Mouse (Mus musculus) embryo, embryonic 11 days (tissue): ENCODE data around the gene 1700025G04Rik.

Experiments
- DNase-seq: peaks from one replicate; pipeline ENCODE4 v3.0.0-alpha.2; 2015

The 1700025G04Rik gene

DNA sequence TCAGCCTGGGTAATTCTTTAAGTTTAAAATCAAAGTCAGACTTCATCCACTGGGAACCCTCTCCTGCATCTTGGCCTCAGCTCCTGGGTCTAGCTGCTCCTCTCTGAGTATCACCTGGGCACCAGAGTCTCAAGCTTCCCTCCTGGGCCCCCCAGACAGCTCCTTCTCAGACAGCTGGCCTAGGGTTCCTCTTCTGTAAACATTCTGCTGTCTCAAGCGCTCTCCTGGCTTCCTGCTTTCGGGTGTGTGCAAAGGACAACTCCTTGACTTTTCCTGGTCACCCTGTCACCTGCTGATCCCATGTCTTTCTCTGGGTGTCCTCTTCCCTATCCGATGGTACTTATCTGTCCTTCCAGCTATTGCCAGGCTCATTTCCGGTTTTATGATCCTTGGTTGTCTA is 99.3 kb downstream of the 1700025G04Rik start:
- no peak for DNase-seq

GRCm38 (mm10) chr1:151988713-151989112 is 101.2 kb downstream of the 1700025G04Rik start:
- DNase-seq: no peak

DNA sequence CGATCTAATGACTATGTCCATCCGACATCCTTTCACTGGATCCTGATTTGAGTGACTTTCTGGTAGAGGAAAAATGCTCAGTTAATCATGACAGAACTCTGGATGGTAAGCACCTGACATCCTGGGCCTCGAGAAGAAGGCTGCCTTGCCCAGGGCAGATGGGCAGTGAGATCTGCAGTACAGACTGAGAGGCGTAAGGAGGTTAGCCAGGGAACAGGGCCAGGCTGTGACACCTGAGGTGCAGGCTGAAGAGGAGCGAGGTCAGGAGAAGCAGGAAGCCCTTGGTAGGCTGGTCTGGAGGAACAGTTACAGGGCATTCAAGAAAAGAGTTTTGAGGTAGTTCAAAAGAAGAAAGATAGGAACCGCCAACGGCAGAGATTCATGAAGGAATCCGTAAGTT is 101.9 kb downstream of the 1700025G04Rik start:
- DNase-seq: no peak

- no peak for DNase-seq
Measured at GRCm38 (mm10) chr1:151986024-151986778, 103.7 kb downstream of the 1700025G04Rik start.

DNA sequence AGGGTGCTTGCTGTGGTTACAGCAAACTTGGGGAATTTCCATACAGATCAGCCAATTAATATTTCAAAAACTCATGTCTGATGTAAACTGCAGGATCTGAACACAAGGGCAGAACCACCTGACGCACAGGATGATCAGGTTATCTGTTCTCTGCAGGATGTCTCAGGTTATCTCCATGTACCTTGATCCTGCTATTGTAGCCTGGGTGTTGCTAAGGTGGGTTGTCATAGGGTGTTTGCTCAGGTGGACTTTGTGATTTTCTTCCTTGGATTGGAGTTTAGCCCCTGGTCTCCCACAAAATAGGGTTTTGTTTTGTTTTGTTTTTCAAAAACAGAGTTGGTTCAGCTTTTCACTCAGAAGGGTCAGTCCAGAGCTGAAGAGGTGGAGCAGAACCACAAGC is 104.9 kb downstream of the 1700025G04Rik start:
- no peak for DNase-seq

- DNase-seq: no peak
Measured at GRCm38 (mm10) chr1:151983991-151984390, 105.9 kb downstream of the 1700025G04Rik start.

DNA sequence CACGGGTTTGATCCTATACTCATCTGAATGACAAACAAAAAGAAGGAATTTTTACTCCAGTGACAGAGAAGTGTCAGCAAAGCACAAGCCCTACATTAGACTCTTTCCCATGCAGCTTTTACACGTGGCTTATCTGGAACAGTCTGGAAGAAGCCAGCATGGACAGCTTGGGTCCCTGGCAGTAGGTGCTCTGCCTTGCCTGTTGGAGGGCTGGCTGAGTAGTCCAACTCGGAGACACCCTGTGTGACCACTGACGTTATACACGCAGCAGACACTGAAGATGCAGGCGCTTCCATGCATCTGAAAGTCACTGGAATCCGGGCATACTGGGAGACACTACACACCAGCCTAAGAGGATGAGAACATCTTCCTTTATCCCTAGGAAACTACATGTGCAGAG is 109.4 kb downstream of the 1700025G04Rik start:
- no peak for DNase-seq

DNA sequence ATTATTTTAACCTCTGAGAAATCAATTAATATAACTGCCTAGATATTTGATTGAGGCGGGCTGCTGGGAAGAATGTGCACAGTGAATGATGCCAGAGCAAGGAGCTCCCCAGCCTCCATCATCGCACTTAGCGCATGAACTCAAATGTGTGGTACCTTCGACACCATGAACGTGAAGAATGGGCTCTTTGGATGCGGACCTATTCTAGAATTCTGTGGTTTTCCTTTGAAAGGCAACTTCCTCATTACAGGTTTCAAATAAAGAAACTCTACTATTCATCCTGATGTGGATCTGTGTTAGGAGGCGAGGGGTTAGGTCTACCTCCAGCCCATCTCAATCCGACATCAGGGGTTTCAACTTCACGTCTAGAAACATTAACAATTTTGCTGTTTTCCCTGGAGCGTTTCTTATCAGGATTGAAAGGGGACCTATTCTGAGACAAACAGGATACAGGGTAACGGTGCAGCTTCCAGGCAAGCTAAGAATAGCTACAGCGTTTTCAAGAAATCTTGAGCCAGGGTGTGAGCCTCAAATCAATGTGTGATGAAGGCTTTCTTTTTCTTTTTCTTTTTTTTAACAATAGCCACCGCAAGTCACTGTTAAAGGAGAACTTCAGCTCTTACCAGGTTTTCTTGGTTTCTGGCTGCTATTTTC is 110.0 kb downstream of the 1700025G04Rik start:
- no peak for DNase-seq

- no peak for DNase-seq
Measured at GRCm38 (mm10) chr1:151978751-151979150, 111.2 kb downstream of the 1700025G04Rik start.

DNA sequence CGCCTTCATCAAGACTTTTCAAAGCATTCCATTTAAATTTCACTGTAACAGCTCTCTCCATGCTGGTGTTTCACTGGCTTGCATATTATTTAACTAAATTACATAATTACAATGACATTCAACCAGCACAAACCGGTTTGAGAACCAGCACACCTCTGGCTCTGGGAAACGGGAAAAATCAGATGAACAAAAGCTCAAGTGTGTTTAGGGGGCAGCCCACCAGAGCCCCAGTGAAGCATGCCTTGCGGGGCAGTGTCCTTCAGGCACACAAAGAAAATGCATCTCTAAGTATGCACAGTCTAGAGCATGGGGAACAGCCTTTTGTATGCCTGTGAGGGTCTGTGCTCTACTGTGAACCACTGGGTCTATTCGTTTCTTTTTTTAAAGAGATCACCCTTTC is 112.3 kb downstream of the 1700025G04Rik start:
- DNase-seq: peak; percentile 28

DNA sequence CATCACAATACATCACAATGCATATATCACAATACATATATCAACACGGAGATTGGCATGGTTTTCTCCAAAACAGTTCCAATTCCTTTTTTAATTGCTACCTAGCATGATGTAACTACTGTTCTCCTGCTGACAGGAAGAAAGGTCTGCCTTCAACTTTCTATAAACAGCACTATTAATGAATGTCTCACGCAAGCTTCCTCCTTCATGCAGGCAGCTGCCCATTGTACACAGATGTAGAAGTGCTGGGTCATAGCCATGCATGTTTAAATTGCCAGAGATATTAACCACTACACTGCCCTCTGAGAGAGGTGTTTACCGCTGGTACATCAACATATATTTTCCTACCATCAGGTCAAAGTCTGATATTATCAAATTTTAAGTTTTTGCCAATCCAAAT is 113.1 kb downstream of the 1700025G04Rik start:
- no peak for DNase-seq

DNA sequence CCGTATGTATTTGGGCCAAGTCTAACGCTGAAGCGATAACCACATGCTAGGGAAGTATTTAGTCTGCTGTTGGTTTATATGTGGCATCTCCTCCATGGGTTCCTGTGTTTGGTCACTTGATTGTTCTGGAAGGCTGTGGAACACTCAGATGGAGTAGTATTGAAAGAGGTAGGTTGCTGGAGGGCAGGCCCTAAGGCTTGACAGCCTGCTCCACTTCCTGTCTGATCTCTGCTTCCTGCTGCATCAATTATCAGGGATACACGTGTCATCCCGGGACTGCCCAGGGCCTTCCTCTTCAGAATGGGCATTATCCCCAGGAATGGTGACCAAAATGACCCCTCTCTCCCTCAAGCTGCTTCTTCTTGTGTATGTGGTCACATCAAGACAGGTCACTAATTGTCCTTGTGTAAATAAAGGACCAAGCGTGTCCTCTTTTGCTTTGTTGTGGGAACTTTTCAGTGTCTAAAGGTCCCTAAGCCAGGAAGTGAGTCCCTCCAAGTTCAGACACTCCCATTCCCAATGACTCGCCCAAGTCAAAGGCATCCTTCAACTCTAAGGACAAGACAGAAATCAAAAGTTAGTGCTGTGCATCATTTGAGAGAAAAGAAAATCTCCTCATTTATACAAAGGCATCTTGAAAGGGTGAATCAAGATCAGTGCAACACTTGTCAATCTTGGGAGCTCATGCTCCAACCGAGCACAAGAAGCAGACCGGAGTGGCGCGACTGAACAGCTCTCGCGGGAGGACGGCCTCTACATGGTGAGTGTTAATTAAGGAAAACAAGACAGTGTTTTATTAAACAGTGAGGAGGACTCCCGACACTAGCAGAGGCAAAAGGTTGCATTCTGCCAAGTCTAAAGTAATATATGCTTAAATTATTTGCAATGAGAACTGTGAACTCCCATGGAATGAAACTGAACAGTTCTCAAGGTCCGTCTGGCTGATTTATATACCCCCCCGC is 114.2 kb downstream of the 1700025G04Rik start:
- DNase-seq: no peak

DNA sequence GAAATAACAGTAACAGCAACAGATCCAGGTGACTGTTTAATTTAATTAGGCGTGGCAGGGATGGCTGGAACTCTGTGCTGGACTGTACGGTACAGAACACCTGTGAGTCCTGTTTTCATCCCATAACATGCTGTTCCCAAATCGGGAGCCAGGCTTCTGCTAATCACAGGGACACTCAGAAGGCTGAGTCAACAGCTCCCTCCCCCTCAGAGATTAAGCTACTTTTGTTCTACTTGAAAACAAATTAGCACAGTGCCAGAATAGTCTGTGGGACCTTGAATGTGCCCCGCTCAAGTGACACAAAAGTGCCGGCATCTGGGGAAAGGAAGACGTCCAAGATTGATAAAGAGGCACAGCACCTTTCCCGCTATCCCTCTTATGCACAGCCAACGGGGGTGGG is 115.0 kb downstream of the 1700025G04Rik start:
- DNase-seq: no peak

- no peak for DNase-seq
Measured at GRCm38 (mm10) chr1:151974424-151974823, 115.5 kb downstream of the 1700025G04Rik start.

- DNase-seq: no peak
Measured at GRCm38 (mm10) chr1:151973110-151973700, 116.7 kb downstream of the 1700025G04Rik start.

DNA sequence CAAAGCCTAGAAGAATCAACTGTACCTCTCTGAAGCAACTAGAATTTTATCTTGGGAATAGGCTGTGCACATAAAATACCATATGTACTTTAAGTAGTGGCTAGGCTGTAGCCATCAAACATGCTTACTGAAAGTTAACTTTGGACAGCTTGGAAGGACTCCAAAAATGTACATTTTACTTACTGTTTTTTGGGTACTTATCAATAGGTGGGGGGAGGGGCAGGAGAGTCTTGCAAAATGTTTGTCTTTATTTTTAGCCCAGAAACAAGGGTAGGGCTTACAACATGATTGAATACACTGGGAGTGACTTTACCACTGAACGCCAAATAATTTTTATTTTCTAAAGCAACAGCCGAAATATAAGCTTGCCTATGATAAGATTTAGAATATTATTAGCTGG is 118.3 kb downstream of the 1700025G04Rik start:
- DNase-seq: no peak

DNA sequence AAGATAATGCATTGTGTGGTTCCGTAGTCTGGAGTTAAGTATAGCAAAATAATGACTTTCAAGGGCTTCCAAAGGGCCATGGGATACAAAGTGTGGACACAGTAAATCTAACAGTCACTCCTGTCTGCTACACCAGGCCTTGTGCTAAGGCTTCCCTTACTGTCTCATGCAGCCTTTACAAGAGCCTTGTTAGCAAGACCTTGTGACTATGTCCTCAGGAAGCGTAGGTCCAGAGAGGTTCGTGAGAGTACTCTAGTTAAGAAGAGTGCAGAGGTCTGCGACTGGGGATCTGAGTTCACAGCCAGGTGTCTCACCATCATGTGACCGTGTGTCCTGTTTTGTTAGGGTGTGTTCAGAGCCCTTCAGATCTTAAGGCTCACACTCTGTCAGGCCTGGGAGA is 121.8 kb downstream of the 1700025G04Rik start:
- no peak for DNase-seq

- DNase-seq: no peak
Measured at GRCm38 (mm10) chr1:151964811-151965210, 125.1 kb downstream of the 1700025G04Rik start.

GRCm38 (mm10) chr1:151963248-151963647 is 126.7 kb downstream of the 1700025G04Rik start:
- DNase-seq: no peak

DNA sequence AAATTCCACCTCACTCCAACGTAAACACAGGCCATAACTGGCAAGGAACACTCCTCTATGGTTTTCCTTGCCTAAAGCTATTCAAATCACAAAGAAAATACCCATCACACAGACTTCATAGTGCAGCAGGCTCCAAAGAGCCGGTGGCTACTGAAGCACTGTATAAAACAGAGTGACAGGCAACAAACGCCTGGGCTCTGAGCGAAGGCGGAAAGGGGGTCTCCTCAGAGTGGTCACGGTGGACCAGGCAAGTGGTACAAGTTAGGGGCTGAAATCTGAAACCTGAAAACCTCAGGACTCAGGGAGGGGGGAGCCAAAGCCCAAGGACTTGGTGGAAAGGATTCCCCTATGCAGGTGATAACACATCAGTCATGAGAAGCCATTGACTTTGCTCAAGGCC is 127.8 kb downstream of the 1700025G04Rik start:
- DNase-seq: peak; percentile 42

DNA sequence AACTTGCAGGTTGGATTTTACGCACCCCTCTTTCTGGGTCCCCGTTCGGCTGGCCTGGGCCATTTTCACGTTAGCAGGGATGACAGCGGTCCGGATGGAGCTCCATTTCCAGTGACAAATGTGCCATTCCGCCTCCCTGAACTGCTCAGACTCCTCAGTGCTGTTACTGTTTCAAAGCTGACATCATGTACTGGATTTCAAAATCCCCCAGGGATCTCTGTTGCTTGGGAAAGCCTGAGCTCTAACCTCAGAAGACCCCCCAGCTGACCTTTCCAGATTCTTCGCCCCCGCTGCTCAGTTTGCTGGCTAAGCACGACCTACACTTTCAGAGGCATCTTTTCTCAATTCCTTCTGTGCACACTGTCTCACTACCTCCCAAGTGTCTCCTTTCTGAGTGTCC is 128.7 kb downstream of the 1700025G04Rik start:
- DNase-seq: peak; percentile 57

- DNase-seq: no peak
Measured at GRCm38 (mm10) chr1:151959010-151959409, 130.9 kb downstream of the 1700025G04Rik start.

DNA sequence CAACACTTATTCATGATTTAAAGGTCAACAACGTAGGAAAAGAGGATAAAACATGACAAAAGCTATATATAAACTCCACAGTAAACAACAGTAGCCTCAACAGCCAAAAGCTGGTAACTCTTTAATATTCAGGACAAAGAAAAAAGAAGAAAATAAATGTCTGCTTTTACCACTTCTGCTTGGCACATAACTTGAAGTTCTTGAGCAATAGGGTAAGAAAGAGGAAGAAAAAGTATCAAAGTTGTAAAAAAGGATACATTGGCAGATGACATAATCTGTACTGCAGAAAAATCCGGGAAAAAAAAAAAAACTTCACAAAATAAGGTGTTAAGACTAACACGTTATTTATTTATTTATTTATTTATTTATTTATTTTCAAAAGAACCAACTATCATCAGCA is 131.5 kb downstream of the 1700025G04Rik start:
- no peak for DNase-seq
